Mouse (Mus musculus) E14TG2a.4 (cell line): ENCODE measurements around the gene Inava.

Experiments used
- H3K27me3 ChIP-seq: 2 replicates; pipeline ENCODE4 v1.6.1; 2014; ENCODE audit warnings: low read length, control low read depth; ENCODE audit not compliant: insufficient read depth
- H3K36me3 ChIP-seq: 2 replicates; pipeline ENCODE4 v1.6.1; 2014; ENCODE audit warnings: low read length, control low read depth; ENCODE audit not compliant: insufficient read depth
- H3K4me1 ChIP-seq: replicated peaks from 2 replicates; pipeline ENCODE4 v1.6.1; 2014; ENCODE audit warnings: low read depth, low read length, control low read depth
- H3K4me3 ChIP-seq: replicated peaks from 2 replicates; pipeline ENCODE4 v1.5.1; 2014; ENCODE audit warnings: mild to moderate bottlenecking, low read length
- H3K9me3 ChIP-seq: 2 replicates; pipeline ENCODE4 v1.6.1; 2014; ENCODE audit warnings: low read length, control low read depth
- CTCF ChIP-seq: conservative IDR thresholded peaks from 2 replicates; pipeline ENCODE4 v1.5.1; 2014; ENCODE audit warnings: low read length
- NANOG ChIP-seq: IDR thresholded peaks from 2 replicates; pipeline ENCODE4 v1.6.1; 2014; ENCODE audit warnings: borderline replicate concordance, low read length, mixed read lengths
- POU5F1 ChIP-seq: IDR thresholded peaks from 2 replicates; pipeline ENCODE4 v1.6.1; 2014; ENCODE audit warnings: low read length, borderline replicate concordance

The Inava gene

GRCm38 (mm10) chr1:136226626-136227025, 7.4 kb downstream of the Inava start:
- Histone ChIP-seq H3K4me1 (peaks cover 80% of the 10 kb centered on the region), H3K9me3 (no peaks in the 10 kb centered on the region), H3K36me3 (peaks cover 58% of the 10 kb centered on the region), H3K27me3 (no peaks in the 10 kb centered on the region), H3K4me3 (no peak overlapping the region)
- TF ChIP-seq POU5F1, result no peak
- no peak for TF ChIP-seq CTCF
- no peak for TF ChIP-seq NANOG

GRCm38 (mm10) chr1:136225846-136226245, 8.2 kb downstream of the Inava start:
- Histone ChIP-seq H3K4me1 (peaks cover 73% of the 10 kb centered on the region), H3K27me3 (no peaks in the 10 kb centered on the region), H3K36me3 (peaks cover 66% of the 10 kb centered on the region), H3K4me3 (0 out of 2 replicates have a peak overlapping the region, but pooled peaks have one; percentile 45), H3K9me3 (peaks cover 4% of the 10 kb centered on the region)
- no peak for TF ChIP-seq NANOG
- TF ChIP-seq POU5F1, result no peak
- no peak for TF ChIP-seq CTCF

- H3K4me1 ChIP-seq, result peaks cover 67% of the 10 kb centered on the region
- TF ChIP-seq CTCF, result no peak
- no peak for TF ChIP-seq NANOG
- no peak for TF ChIP-seq POU5F1
Observed at GRCm38 (mm10) chr1:136223758-136224342, 10.2 kb downstream of the Inava start.

GRCm38 (mm10) chr1:136222386-136222785, 11.7 kb downstream of the Inava start:
- Histone ChIP-seq H3K4me1 (peaks cover 53% of the 10 kb centered on the region), H3K36me3 (peaks cover 99% of the 10 kb centered on the region), H3K4me3 (no peak overlapping the region), H3K9me3 (peaks cover 9% of the 10 kb centered on the region), H3K27me3 (no peaks in the 10 kb centered on the region)
- TF ChIP-seq CTCF, result no peak
- no peak for TF ChIP-seq POU5F1
- TF ChIP-seq NANOG, result no peak

More at GRCm38 (mm10) chr1:136223758-136224342, 10.2 kb downstream of the Inava start:
- Histone ChIP-seq H3K36me3 (peaks cover 85% of the 10 kb centered on the region), H3K4me3 (no peak overlapping the region), H3K9me3 (peaks cover 9% of the 10 kb centered on the region), H3K27me3 (no peaks in the 10 kb centered on the region)

- Histone ChIP-seq H3K36me3 (peaks cover 97% of the 10 kb centered on the region), H3K27me3 (peaks cover 8% of the 10 kb centered on the region), H3K9me3 (peaks cover 9% of the 10 kb centered on the region), H3K4me1 (peaks cover 45% of the 10 kb centered on the region), H3K4me3 (no peak overlapping the region)
- no peak for TF ChIP-seq POU5F1
- TF ChIP-seq CTCF, result no peak
- TF ChIP-seq NANOG, result no peak
Observed at GRCm38 (mm10) chr1:136220037-136220871, 13.8 kb downstream of the Inava start.

- no peak for TF ChIP-seq NANOG
- no peak for TF ChIP-seq POU5F1
- TF ChIP-seq CTCF, result no peak
Observed at GRCm38 (mm10) chr1:136214304-136214703, 19.8 kb downstream of the Inava start.

GRCm38 (mm10) chr1:136212803-136213202, 21.3 kb downstream of the Inava start, which contains the start of gene Mroh3:
TSS of gene Mroh3 (minus strand) at chr1:136212828.
- no peaks in the 10 kb centered on the region for H3K9me3 ChIP-seq
- no peak for TF ChIP-seq POU5F1
- no peak for TF ChIP-seq NANOG
- TF ChIP-seq CTCF, result peak; percentile 51
- H3K4me3 ChIP-seq, result no peak within 1 kb of the TSS
- H3K36me3 ChIP-seq, result peaks cover 39% of the 10 kb centered on the region
- H3K4me1 ChIP-seq, result peaks cover 18% of the 10 kb centered on the region
- peaks cover 9% of the 10 kb centered on the region for H3K27me3 ChIP-seq

More at GRCm38 (mm10) chr1:136214304-136214703, 19.8 kb downstream of the Inava start:
- Histone ChIP-seq H3K27me3 (peaks cover 9% of the 10 kb centered on the region), H3K9me3 (no peaks in the 10 kb centered on the region), H3K4me3 (no peak overlapping the region), H3K4me1 (peaks cover 18% of the 10 kb centered on the region), H3K36me3 (peaks cover 54% of the 10 kb centered on the region)

GRCm38 (mm10) chr1:136190033-136190432, 44.0 kb downstream of the Inava start:
- H3K4me3 ChIP-seq, result no peak overlapping the region
- no peaks in the 10 kb centered on the region for H3K9me3 ChIP-seq
- H3K27me3 ChIP-seq, result peaks cover 11% of the 10 kb centered on the region; the same call in 1 of the 2 replicates
- TF ChIP-seq CTCF (no peak), POU5F1 (no peak), NANOG (no peak)
- H3K4me1 ChIP-seq, result no peaks in the 10 kb centered on the region
- no peaks in the 10 kb centered on the region for H3K36me3 ChIP-seq
